Mouse (Mus musculus) duodenum, adult 2 months (tissue): Measurements from ENCODE around the gene Pbp2. TPM values are rescaled to one million over a fixed set of nuclear protein-coding genes. Genes with fewer than 3 reads are reported as not detected.

ENCODE experiments used
- polyA plus RNA-seq: library from polyadenylated mRNA; depleted of rRNA; stranded (reverse); fragments of >200 nt; gene quantifications from 2 replicates; pipeline ENCODE4 v1.2.3, GENCODE M21; 2012; ENCODE audit warnings: low replicate concordance; rRNA removed

The Pbp2 gene
- polyA plus RNA-seq: not detected in 2 replicates

GRCm38 (mm10) chr6:135310305-135310704 is at the start of gene Pbp2:
Gene Pbp2, minus strand, starts transcription at chr6:135310405.

Other genes starting within 250 kb of the Pbp2 start
- 7.7 and 34.6 TPM in 2 replicates for gene Gprc5a, start 244.8 kb downstream of the Pbp2 start, polyA plus RNA-seq
- 0.18 TPM in 1 of 2 replicates, not detected in the other for gene Gprc5d, start 192.1 kb downstream of the Pbp2 start, polyA plus RNA-seq
- 23.8 and 28.2 TPM in 2 replicates for gene Fam234b, start 112.4 kb downstream of the Pbp2 start, polyA plus RNA-seq
- 2.8 and 4.6 TPM in 2 replicates for gene Hebp1, start 112.4 kb downstream of the Pbp2 start, polyA plus RNA-seq
- 0.96 and 1.9 TPM in 2 replicates for gene Gsg1, start 56.1 kb downstream of the Pbp2 start, polyA plus RNA-seq
- 42.4 and 65.7 TPM in 2 replicates for gene Emp1, start 52.1 kb upstream of the Pbp2 start, polyA plus RNA-seq